Mouse (Mus musculus) brown adipose tissue, adult 24 weeks (tissue): ENCODE measurements at regions not wholly inside any gene's neighbourhood (a gene's known extent, or its start where the extent isn't known, plus 50 kb on each side); places are given as distances from the start of the nearest gene placed in this dataset.
A peak's percentile ranks its signal among the peaks of the same experiment; 100 is the strongest.

ENCODE experiments used
- H3K27ac ChIP-seq: fragments of 200-500 bp; replicated peaks from 2 replicates; pipeline ENCODE4 v1.5.1; 2012; ENCODE audit warnings: low read depth, mild to moderate bottlenecking, low read length
- H3K4me1 ChIP-seq: fragments of 200-500 bp; 2 replicates; pipeline ENCODE4 v1.6.1; 2012; ENCODE audit warnings: low read length, mixed read lengths; ENCODE audit not compliant: control insufficient read depth, insufficient read depth, insufficient read length
- H3K4me3 ChIP-seq: fragments of 200-500 bp; 2 replicates; pipeline ENCODE4 v1.5.1; 2012; ENCODE audit warnings: low read depth, mild to moderate bottlenecking, low read length, moderate library complexity; ENCODE audit not compliant: insufficient read depth

- Histone ChIP-seq H3K27ac (no peak overlapping the region), H3K4me3 (no peak overlapping the region), H3K4me1 (no peaks in the 10 kb centered on the region)
These were observed 260.1 kb upstream of the Pabpc6 start for GRCm38 (mm10) chr17:9929448-9930088.

DNA sequence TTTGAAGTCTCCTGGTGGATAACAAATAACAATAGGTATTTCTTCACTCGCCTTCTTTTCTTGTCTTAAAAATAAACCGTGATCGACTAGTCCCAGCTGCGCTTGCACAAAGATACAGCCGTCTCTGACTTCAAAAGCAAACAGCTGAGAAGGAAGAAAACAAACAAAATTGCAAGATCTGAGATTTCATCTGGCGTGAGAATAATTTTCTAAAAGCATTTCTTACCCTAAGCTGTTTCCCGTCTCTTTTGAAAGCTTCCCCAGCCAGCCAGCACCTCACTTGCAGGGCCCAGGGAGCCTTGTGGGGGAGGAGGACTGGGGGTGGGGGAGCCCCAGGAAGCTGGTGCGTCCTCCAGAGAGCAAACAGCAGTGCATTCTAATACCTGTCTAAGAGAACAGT lies 258.2 kb upstream of the Pabpc6 start:
- Histone ChIP-seq H3K4me1 (no peaks in the 10 kb centered on the region), H3K4me3 (no peak overlapping the region), H3K27ac (no peak overlapping the region)

DNA sequence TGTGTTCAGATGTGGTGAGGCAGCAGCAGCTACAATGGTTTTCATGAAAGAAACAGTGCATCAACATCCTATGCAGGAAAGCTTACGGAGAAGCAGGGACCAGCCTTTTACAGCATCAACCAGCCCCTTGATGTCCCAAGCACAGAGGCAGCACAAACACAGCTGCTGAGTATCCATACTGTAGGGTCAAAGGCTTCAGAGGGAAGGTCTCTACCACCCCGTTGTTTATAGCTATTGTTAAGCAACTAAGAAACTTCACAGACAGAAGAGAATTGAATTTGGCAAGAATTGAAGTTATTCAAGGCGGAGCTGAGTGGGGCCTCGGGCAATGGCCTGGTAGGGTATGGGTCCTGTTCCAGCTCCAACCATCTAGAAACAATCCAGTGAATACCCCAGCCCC lies 256.8 kb upstream of the Pabpc6 start:
- no peak overlapping the region for H3K4me3 ChIP-seq
- H3K4me1 ChIP-seq: no peaks in the 10 kb centered on the region
- H3K27ac ChIP-seq: no peak overlapping the region

- H3K4me3 ChIP-seq: no peak overlapping the region
- H3K4me1 ChIP-seq: no peaks in the 10 kb centered on the region
- H3K27ac ChIP-seq: no peak overlapping the region
These were observed 251.8 kb upstream of the Pabpc6 start for GRCm38 (mm10) chr17:9921326-9921725.

DNA sequence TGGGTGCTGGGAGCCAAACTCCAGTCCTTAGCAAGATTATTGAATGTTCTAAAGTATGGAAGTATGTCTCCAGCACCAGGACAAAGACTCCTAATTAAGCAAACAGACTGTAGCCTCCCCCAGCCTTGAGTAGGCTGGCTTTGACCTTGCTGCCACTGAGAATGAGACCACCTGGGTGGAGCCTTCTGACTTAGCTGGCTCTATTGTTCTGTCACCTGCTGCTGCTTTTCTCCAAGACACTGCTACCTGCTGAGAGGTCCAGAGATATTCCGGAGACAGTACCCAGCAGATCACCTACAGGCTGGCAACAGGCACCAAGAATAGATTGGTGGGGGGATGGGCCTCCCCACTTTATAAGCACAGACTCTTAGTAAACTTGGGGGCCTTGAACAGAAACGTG lies 247.5 kb upstream of the Pabpc6 start:
- H3K4me3 ChIP-seq: no peak overlapping the region

GRCm38 (mm10) chr17:9910856-9911255 lies 241.3 kb upstream of the Pabpc6 start:
- no peak overlapping the region for H3K4me3 ChIP-seq
- H3K4me1 ChIP-seq: no peaks in the 10 kb centered on the region
- H3K27ac ChIP-seq: no peak overlapping the region

More for the DNA sequence above, 247.5 kb upstream of the Pabpc6 start:
- Histone ChIP-seq H3K4me1 (no peaks in the 10 kb centered on the region), H3K27ac (no peak overlapping the region)

DNA sequence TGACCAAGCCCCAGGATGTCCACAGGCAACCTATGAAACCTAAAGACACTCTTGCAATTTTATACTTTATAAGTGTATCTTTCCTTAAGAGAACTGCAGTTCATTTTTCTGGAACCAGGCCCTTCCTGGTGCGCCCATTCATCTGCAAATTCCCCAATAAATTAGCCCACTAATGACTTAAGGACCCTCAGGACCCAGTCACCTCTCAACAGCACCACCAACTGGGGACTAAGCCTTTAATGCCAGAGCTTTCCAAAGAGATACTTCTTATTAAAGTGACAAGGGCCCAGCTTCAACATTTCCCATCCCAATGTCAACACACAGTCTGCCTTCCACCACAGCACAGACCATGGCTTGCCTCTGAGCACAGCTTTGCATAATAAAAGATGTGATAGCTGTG lies 237.6 kb upstream of the Pabpc6 start:
- H3K4me1 ChIP-seq: peaks cover 2% of the 10 kb centered on the region; the same call in 1 of the 2 replicates
- no peak overlapping the region for H3K4me3 ChIP-seq
- H3K27ac ChIP-seq: no peak overlapping the region

DNA sequence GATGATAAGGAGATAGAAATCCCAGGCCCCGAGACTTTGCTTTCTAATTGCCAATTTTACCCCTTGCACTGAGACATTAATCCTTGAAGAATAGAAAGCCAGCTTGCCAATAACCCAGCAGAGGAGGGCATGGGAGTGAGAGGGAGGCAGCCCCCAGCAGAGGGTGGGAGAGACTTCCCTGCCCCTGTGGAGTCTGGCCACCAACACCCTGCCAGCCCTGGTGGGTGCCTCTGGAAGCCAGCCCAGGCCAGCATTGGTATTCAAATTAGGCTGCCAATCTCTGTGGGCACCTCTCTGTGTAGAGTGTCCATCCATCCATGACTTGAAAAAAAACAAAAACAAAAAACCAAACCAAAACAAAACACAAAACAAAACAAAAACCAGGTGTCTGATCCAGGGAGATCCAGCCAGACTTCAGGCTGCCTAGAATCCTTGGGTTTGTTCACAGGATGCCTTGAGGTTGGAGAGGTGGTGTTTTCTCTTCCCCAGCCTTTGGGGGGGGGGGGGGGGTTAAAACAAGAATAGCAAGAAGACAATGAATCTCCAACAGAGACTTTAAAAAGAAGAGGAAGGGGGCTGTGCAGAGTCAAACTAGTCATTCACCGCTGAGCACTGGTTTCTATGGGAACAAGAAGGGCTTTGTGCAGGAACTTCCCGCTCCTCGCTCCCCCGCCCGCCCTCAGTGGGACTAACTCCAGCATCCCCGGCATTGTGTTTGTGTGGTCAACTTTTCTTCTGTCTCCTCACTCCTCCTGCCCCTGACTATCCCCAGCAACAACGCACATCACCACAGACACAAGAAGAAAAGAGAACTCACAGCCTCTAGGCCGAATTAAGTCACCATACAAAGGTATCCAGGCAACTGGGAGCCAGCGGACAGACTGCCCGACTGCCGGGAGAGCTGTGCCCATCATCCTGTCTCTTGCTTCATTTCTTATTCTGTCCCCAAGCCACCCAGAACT lies 236.3 kb upstream of the Pabpc6 start:
- no peak overlapping the region for H3K27ac ChIP-seq
- H3K4me1 ChIP-seq: peaks cover 2% of the 10 kb centered on the region; the same call in 1 of the 2 replicates
- no peak overlapping the region for H3K4me3 ChIP-seq

- Histone ChIP-seq H3K27ac (no peak overlapping the region), H3K4me3 (no peak overlapping the region), H3K4me1 (peaks cover 2% of the 10 kb centered on the region; the same call in 1 of the 2 replicates)
These were observed 235.0 kb upstream of the Pabpc6 start for GRCm38 (mm10) chr17:9904525-9904991.

- Histone ChIP-seq H3K4me1 (peaks cover 2% of the 10 kb centered on the region; the same call in 1 of the 2 replicates), H3K27ac (no peak overlapping the region), H3K4me3 (no peak overlapping the region)
These were observed 233.8 kb upstream of the Pabpc6 start for GRCm38 (mm10) chr17:9903313-9903712.

DNA sequence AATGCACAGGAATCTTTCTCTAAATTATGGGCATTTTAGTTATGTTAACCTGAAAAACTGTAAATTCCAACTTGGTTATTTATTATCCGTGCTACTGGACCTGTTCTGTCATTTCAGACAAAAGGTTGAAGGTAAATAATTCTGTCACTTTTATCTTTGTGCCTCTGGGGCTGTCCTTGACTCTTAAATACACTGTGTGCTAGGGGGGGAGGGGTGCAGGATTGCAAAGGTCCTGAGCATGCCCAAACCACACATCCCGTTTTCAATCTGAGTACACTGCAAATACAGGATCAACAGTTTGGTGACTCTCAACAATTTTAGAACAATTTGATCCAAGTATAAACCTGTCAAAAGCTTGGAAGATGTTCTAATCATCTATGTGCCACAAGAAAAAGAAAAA lies 227.4 kb upstream of the Pabpc6 start:
- no peak overlapping the region for H3K4me3 ChIP-seq
- H3K27ac ChIP-seq: no peak overlapping the region
- peaks cover 6% of the 10 kb centered on the region; the same call in 1 of the 2 replicates for H3K4me1 ChIP-seq

DNA sequence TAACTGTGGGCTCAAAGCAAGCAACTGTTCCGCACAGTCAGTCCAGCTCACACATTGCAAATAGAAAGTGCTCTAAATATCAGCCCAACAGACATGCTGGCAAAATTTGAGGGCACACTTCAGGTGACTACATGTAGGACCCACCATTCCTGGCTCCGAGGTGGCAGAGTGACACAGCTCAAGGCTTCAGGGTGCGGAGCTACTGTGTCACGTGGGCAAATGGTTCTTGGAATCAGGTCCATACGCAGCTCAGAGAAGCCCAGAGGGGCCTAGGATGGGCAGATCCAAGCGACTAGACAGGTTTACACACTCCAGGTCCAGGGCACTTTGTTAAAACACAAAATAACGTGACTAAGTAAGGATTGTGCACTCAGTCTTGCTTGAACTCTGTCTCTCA lies 226.2 kb upstream of the Pabpc6 start:
- peak overlapping the region; percentile 29 for H3K4me3 ChIP-seq
- peak overlapping the region; percentile 31; the same call in 1 of the 2 replicates for H3K27ac ChIP-seq
- peaks cover 6% of the 10 kb centered on the region; the same call in 1 of the 2 replicates for H3K4me1 ChIP-seq

GRCm38 (mm10) chr17:9894828-9895685 lies 225.5 kb upstream of the Pabpc6 start:
- Histone ChIP-seq H3K4me3 (peak overlapping the region; percentile 29), H3K4me1 (peaks cover 6% of the 10 kb centered on the region; the same call in 1 of the 2 replicates), H3K27ac (peak overlapping the region; percentile 31)

GRCm38 (mm10) chr17:9893966-9894365 lies 224.4 kb upstream of the Pabpc6 start:
- no peak overlapping the region for H3K27ac ChIP-seq
- no peak overlapping the region for H3K4me3 ChIP-seq
- H3K4me1 ChIP-seq: peaks cover 6% of the 10 kb centered on the region; the same call in 1 of the 2 replicates

DNA sequence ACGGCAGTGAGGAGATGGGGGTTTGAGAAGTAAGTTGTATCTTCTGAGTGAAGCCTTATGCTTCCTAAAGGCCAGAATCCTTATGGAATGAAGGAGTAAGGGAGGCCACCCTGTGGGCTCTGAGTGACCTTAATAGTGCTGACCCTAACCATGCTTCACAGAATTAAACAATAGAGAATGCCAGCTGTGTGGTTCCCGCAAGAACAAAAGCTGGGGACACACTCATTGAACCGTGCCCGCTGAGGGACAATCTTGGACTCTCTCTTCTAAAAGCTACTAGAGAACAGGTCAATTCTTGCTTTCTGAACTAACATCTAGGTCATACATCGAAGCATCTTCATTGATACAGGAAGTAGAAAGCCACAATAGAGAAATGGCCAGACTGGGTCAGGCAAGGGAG lies 223.3 kb upstream of the Pabpc6 start:
- Histone ChIP-seq H3K4me3 (no peak overlapping the region), H3K4me1 (peaks cover 6% of the 10 kb centered on the region; the same call in 1 of the 2 replicates), H3K27ac (no peak overlapping the region)
